Mouse (Mus musculus) liver, adult 2 months (tissue): Measurements from ENCODE around the gene Bcat1.

Experiments used
- CTCF ChIP-seq: fragments of 200-500 bp; IDR thresholded peaks from 2 replicates; pipeline ENCODE4 v1.5.1; 2011; ENCODE audit warnings: low read depth, low read length, control low read depth
- POLR2A ChIP-seq: fragments of 200-500 bp; IDR thresholded peaks from 2 replicates; pipeline ENCODE4 v1.6.1; 2011; ENCODE audit warnings: low read length, control low read depth; ENCODE audit not compliant: insufficient read depth; ENCODE audit errors: extremely low read depth

DNA sequence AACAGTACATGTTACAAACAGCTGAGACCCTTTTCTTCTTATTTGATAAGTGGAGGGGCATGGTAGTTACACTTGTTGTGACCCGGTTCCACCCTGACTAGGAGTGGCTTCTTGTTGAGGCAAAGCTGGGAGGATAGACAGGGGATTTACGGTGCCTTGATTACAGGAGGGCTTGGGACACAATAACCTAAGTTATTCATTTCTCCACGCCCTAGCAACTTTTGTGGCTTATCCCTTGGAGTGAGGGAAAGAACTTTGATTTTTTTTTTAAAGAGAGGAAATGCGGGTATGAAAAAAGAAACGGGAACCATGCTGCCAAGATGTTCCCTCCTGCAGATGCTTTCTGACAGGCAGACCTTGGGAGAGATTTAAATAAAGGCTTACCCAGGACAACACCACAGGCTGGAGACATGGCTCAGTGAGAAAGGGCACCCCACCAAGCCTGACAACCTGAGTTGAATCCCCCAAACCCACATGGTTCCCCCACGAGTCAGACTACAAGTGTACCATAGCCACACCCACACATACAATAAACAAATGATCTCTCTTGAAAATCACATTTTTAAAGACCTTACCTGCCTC lies 20.6 kb downstream of the Bcat1 start:
- TF ChIP-seq POLR2A (no peak), CTCF (no peak)
